ENCODE assay signal across 14 mouse cellular contexts in genomic region chr15:85479365-85479764, GRCm38 (mm10). TPM values are rescaled to one million over a fixed set of nuclear protein-coding genes. Genes with fewer than 3 reads are reported as not detected.
DNase-seq lines count a peak whose midpoint lies in the region; ATAC-seq and TF ChIP-seq lines count a peak whose summit lies in the region.
"Had no signal": no experiment of that assay in that cellular context is flagged by ENCODE, and none has a peak within 500 bp of the region (broad histone marks: within the 10 kb centered on the region; RNA-seq: fewer than 3 reads in every experiment).

No protein-coding gene starts in this region.

- no peak overlapping the region for H3K4me3 ChIP-seq in limb, embryonic 14.5 days (replicated peaks; ENCODE audit: low read length)
- no peak overlapping the region for H3K4me3 ChIP-seq in limb, embryonic 10.5 days
- no peak overlapping the region for H3K4me3 ChIP-seq in stomach, embryonic 16.5 days (replicated peaks; ENCODE audit: low read length)
- H3K4me3 ChIP-seq: liver, embryonic 13.5 days; neural tube, embryonic 15.5 days had no signal

- no peak for TF ChIP-seq POLR2A in limb, embryonic 14.5 days (IDR thresholded peaks at IDR 0.05; ENCODE audit: borderline replicate concordance, extremely low read depth, insufficient read depth, insufficient read length)

- H3K9me3 ChIP-seq in limb, embryonic 14.5 days (ENCODE audit: control insufficient read depth, low read length), result no peaks in the 10 kb centered on the region
- H3K9me3 ChIP-seq in limb, embryonic 10.5 days (replicated peaks), result no peaks in the 10 kb centered on the region
- H3K9me3 ChIP-seq in stomach, embryonic 16.5 days (replicated peaks; ENCODE audit: control insufficient read depth, low read length), result no peaks in the 10 kb centered on the region
- H3K9me3 ChIP-seq: liver, embryonic 13.5 days; neural tube, embryonic 15.5 days had no signal

- WGBS in limb, embryonic 14.5 days, result 74% methylated on average over 12 of the region's 12 CpGs
- 83% methylated on average over 12 of the region's 12 CpGs for WGBS in limb, embryonic 10.5 days
- 67% methylated on average over 12 of the region's 12 CpGs for WGBS in stomach, embryonic 16.5 days

- H3K9ac ChIP-seq in limb, embryonic 14.5 days (ENCODE audit: low read depth, low read length, severe bottlenecking), result no peak overlapping the region
- H3K9ac ChIP-seq in stomach, embryonic 16.5 days (ENCODE audit: low read length), result no peak overlapping the region
- H3K9ac ChIP-seq: liver, embryonic 13.5 days; neural tube, embryonic 15.5 days had no signal

- DNase-seq in cerebellum, postnatal 25 days, result peak; percentile 54 to 64
- peak; percentile 10 for DNase-seq in limb, embryonic 14.5 days (ENCODE audit: low spot score)
- no peak for DNase-seq in limb, embryonic 10.5 days (ENCODE audit: low spot score)
- peak; percentile 23 for DNase-seq in fat pad, adult 2 months (ENCODE audit: extremely low read depth, low read depth, low spot score)
- DNase-seq in liver, result no peak
- no peak for DNase-seq in testis, postnatal 10 days (ENCODE audit: low spot score)
- DNase-seq: heart, postnatal 4 days; kidney, adult 18-20 months; liver, embryonic 13.5 days; thymus, adult 18-20 months had no signal

- H3K27ac ChIP-seq in limb, embryonic 14.5 days (replicated peaks; ENCODE audit: low read depth, low read length), result no peak overlapping the region
- no peak overlapping the region for H3K27ac ChIP-seq in limb, embryonic 10.5 days
- peak overlapping the region; percentile 57 for H3K27ac ChIP-seq in stomach, embryonic 16.5 days (ENCODE audit: low read length)
- H3K27ac ChIP-seq: liver, embryonic 13.5 days; neural tube, embryonic 15.5 days had no signal

- H3K27me3 ChIP-seq in limb, embryonic 14.5 days (ENCODE audit: control insufficient read depth, insufficient read depth, low read length), result no peaks in the 10 kb centered on the region
- peaks cover 44% of the 10 kb centered on the region for H3K27me3 ChIP-seq in limb, embryonic 10.5 days (ENCODE audit: low read depth, poor library complexity, severe bottlenecking)
- no peaks in the 10 kb centered on the region for H3K27me3 ChIP-seq in stomach, embryonic 16.5 days (ENCODE audit: control insufficient read depth, insufficient read depth, low read length)
- H3K27me3 ChIP-seq: liver, embryonic 13.5 days; neural tube, embryonic 15.5 days had no signal

- H3K4me2 ChIP-seq in limb, embryonic 14.5 days (replicated peaks; ENCODE audit: low read depth, low read length, severe bottlenecking), result no peak overlapping the region
- H3K4me2 ChIP-seq in stomach, embryonic 16.5 days (ENCODE audit: low read depth, low read length), result no peak overlapping the region
- H3K4me2 ChIP-seq: liver, embryonic 13.5 days; midbrain, embryonic 11.5 days; neural tube, embryonic 15.5 days had no signal

- no peaks in the 10 kb centered on the region; the same call in 1 of the 2 replicates for H3K4me1 ChIP-seq in limb, embryonic 14.5 days (ENCODE audit: control insufficient read depth, insufficient read depth, low read length)
- H3K4me1 ChIP-seq in limb, embryonic 10.5 days, result no peaks in the 10 kb centered on the region; the same call in 1 of the 2 replicates
- H3K4me1 ChIP-seq in stomach, embryonic 16.5 days (ENCODE audit: control insufficient read depth, insufficient read depth, low read length), result no peaks in the 10 kb centered on the region; the same call in 1 of the 2 replicates
- H3K4me1 ChIP-seq: liver, embryonic 13.5 days had no signal

- ATAC-seq in cerebellum, adult (ENCODE audit: insufficient number of reproducible peaks, low FRiP score, low TSS enrichment), result no peak
- no peak for ATAC-seq in limb, embryonic 14.5 days (ENCODE audit: low FRiP score, low read depth)
- ATAC-seq in stomach, embryonic 16.5 days (ENCODE audit: insufficient read depth, low FRiP score), result no peak

- H3K36me3 ChIP-seq in limb, embryonic 14.5 days (ENCODE audit: control insufficient read depth, insufficient read depth, low read length), result no peaks in the 10 kb centered on the region
- H3K36me3 ChIP-seq in limb, embryonic 10.5 days, result no peaks in the 10 kb centered on the region
- H3K36me3 ChIP-seq in stomach, embryonic 16.5 days (ENCODE audit: control insufficient read depth, insufficient read depth, low read length), result no peaks in the 10 kb centered on the region
- H3K36me3 ChIP-seq: liver, embryonic 13.5 days; neural tube, embryonic 15.5 days had no signal

RNA-seq across cellular contexts. Expression of gene 7530416G11Rik, which starts 23.7 kb away (rescaled TPM):
- polyA plus RNA-seq in limb, embryonic 14.5 days (2012; rRNA removed), result not detected in 2 replicates
- polyA plus RNA-seq in limb, embryonic 14.5 days (2014; fragmentation: Nextera tagmentation; extraction: Ambion mirVana), result not detected in 2 replicates
- not detected in 2 replicates for polyA plus RNA-seq in limb, embryonic 10.5 days (2016; fragmentation: Nextera tagmentation; extraction: Ambion mirVana)
- polyA plus RNA-seq in stomach, embryonic 16.5 days (2015; fragmentation: Nextera tagmentation; extraction: Ambion mirVana), result not detected in 2 replicates
- polyA plus RNA-seq: liver, embryonic 13.5 days; midbrain, embryonic 11.5 days; neural tube, embryonic 15.5 days had no signal

Comparison
In these comparisons a context has a peak if more than half of its experiments do, and no peak if none do; other contexts are left out.
1. DNase-seq: peak in cerebellum, postnatal 25 days (2 of 2), limb, embryonic 14.5 days (single experiment) and fat pad, adult 2 months (single experiment); none in limb, embryonic 10.5 days (single experiment), liver (single experiment) and testis, postnatal 10 days (single experiment).